Mouse (Mus musculus) layer of hippocampus, postnatal 36 days (tissue): ENCODE results near the gene Cdk5rap3. TPM values are rescaled to one million over a fixed set of nuclear protein-coding genes. Genes with fewer than 3 reads are reported as not detected.
A peak's percentile ranks its signal among the peaks of the same experiment; 100 is the strongest.

Experiments used
- DNase-seq, 2 experiments: peaks; one replicate each; pipeline ENCODE4 v3.0.0; 2022
- total RNA-seq, 2 experiments: library from RNA; stranded (reverse); gene quantifications; 2 replicates each; pipeline ENCODE4 v1.2.3; 2021

Gene Cdk5rap3
- 10 to 100 TPM; 32.8 to 34.0 TPM for total RNA-seq

- peak; percentile 98 to 99 for DNase-seq
Observed at GRCm38 (mm10) chr11:96916044-96916884, at the start of gene Cdk5rap3. Gene Cdk5rap3 (minus strand): TSS chr11:96916496.

GRCm38 (mm10) chr11:96963580-96963979, 47.3 kb upstream of the Cdk5rap3 start:
- DNase-seq: peak; percentile 86 to 89

GRCm38 (mm10) chr11:96957061-96957805, 40.9 kb upstream of the Cdk5rap3 start:
- DNase-seq: no peak

GRCm38 (mm10) chr11:96956009-96956724, 39.9 kb upstream of the Cdk5rap3 start:
- DNase-seq: no peak

GRCm38 (mm10) chr11:96955094-96955493, 38.8 kb upstream of the Cdk5rap3 start:
- no peak for DNase-seq

GRCm38 (mm10) chr11:96952896-96953295, 36.6 kb upstream of the Cdk5rap3 start:
- no peak for DNase-seq

- DNase-seq: no peak
Observed at GRCm38 (mm10) chr11:96952426-96952825, 36.1 kb upstream of the Cdk5rap3 start.

GRCm38 (mm10) chr11:96950767-96951166, 34.5 kb upstream of the Cdk5rap3 start:
- no peak for DNase-seq

GRCm38 (mm10) chr11:96947849-96948248, 31.6 kb upstream of the Cdk5rap3 start:
- no peak for DNase-seq

- DNase-seq: no peak
Observed at GRCm38 (mm10) chr11:96946498-96946897, 30.2 kb upstream of the Cdk5rap3 start.

- DNase-seq: no peak
Observed at GRCm38 (mm10) chr11:96944844-96945580, 28.7 kb upstream of the Cdk5rap3 start.

- DNase-seq: peak; percentile 87 to 88
Observed at GRCm38 (mm10) chr11:96943746-96944304, 27.5 kb upstream of the Cdk5rap3 start, which contains the start of gene Pnpo. Gene Pnpo (minus strand): TSS chr11:96943986.

GRCm38 (mm10) chr11:96941989-96942590, 25.8 kb upstream of the Cdk5rap3 start:
- no peak for DNase-seq

GRCm38 (mm10) chr11:96940578-96941465, 24.5 kb upstream of the Cdk5rap3 start:
- DNase-seq: no peak

- no peak for DNase-seq
Observed at GRCm38 (mm10) chr11:96938426-96938800, 22.1 kb upstream of the Cdk5rap3 start.

- no peak for DNase-seq
Observed at GRCm38 (mm10) chr11:96937549-96938425, 21.5 kb upstream of the Cdk5rap3 start.

- DNase-seq: no peak
Observed at GRCm38 (mm10) chr11:96935872-96936650, 19.8 kb upstream of the Cdk5rap3 start.

GRCm38 (mm10) chr11:96934921-96935356, 18.6 kb upstream of the Cdk5rap3 start:
- DNase-seq: peak in 1 of 2 experiments; percentile 18
